Comparison of ENCODE assay signal across 14 mouse cellular contexts in the genomic region with DNA sequence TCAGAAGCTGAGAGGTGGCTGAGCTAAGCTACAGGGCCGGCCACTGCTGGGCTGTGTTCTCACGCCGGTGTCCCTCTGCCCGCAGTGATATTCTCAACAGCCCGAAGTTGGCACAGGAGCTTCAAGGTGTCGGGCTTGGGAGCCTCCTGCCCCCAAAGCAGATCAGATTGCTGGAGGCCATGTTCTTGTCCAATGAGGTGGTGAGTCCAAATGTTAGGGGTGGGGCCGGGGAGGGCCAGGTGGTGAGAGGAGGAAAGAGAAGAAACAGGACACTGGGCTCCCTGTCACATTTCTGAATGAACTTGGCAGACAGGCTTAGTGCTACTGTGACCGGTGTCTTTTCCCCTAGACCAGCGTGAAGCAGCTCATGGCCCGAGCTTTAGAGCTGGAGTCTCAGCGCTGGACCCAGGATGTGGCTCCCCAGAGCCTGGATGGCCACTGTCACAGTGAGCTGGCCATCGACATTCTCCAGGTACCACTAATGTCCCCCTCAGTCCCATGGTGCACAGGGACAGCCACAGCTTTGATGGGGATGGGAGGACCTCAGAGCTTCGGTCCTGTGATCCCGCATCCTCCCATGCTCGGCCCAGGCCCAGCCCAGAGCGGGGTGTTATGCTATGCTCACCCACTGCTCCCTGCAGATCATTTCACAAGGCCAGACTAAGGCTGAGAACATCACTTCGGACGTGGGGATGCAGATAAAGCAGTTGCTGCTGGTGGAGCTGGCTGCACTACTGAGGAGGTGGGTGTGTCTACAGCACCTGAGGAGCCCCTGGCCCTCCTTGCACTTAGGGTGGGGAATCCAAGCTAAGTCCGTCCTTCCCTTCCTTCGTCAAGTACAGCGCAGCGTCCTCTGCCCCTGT. TPM values are rescaled to one million over a fixed set of nuclear protein-coding genes. Genes with fewer than 3 reads are reported as not detected.
A peak's percentile ranks its signal among the peaks of the same experiment; 100 is the strongest.
DNase-seq lines count a peak whose midpoint lies in the region; ATAC-seq and TF ChIP-seq lines count a peak whose summit lies in the region.
"Had no signal": no experiment of that assay in that cellular context is flagged by ENCODE, and none has a peak within 500 bp of the region (broad histone marks: within the 10 kb centered on the region; RNA-seq: fewer than 3 reads in every experiment).

No protein-coding gene starts in this region.

- no peak for TF ChIP-seq POLR2A in kidney, adult 2 months (IDR thresholded peaks at IDR 0.05; ENCODE audit: low read depth, low read length)
- no peak for TF ChIP-seq POLR2A in myocyte (IDR thresholded peaks at IDR 0.05; ENCODE audit: insufficient read length, low read depth)

- H3K9me3 ChIP-seq in embryonic facial prominence, embryonic 12.5 days = no peaks in the 10 kb centered on the region
- H3K9me3 ChIP-seq: heart, embryonic 13.5 days; midbrain, embryonic 15.5 days had no signal

- H3K4me2 ChIP-seq in embryonic facial prominence, embryonic 12.5 days (replicated peaks) = peak overlapping the region; percentile 1; the same call in 1 of the 2 replicates
- peak overlapping the region; percentile 84 for H3K4me2 ChIP-seq in myocyte (ENCODE audit: low read depth)
- H3K4me2 ChIP-seq: heart, embryonic 13.5 days; hindbrain, embryonic 14.5 days; midbrain, embryonic 15.5 days had no signal

- peaks cover 30% of the 10 kb centered on the region for H3K4me1 ChIP-seq in kidney, adult 2 months (ENCODE audit: control insufficient read depth, insufficient read depth, low read length)
- peaks cover 53% of the 10 kb centered on the region for H3K4me1 ChIP-seq in embryonic facial prominence, embryonic 12.5 days

- ATAC-seq in embryonic facial prominence, embryonic 12.5 days (ENCODE audit: insufficient number of reproducible peaks, insufficient read depth, low FRiP score, low TSS enrichment) = no peak
- ATAC-seq in megakaryocyte-erythroid progenitor cell, adult 5-6 weeks (replicated peaks; ENCODE audit: low FRiP score, low TSS enrichment, poor library complexity, severe bottlenecking) = no peak
- ATAC-seq: midbrain, embryonic 15.5 days had no signal

- peaks cover 44% of the 10 kb centered on the region for H3K79me2 ChIP-seq in myocyte (ENCODE audit: control insufficient read depth, insufficient read depth)

- no peak for DNase-seq in kidney, adult 2 months
- no peak for DNase-seq in kidney, adult 11 months
- DNase-seq in gastrocnemius, postnatal 10 days = peak; percentile 9
- no peak for DNase-seq in adrenal gland, adult 18-20 months (ENCODE audit: low spot score in 2 of 2)
- DNase-seq: cerebellum, adult 11-12 months had no signal

- H3K9ac ChIP-seq in embryonic facial prominence, embryonic 12.5 days = no peak overlapping the region
- H3K9ac ChIP-seq: heart, embryonic 13.5 days; hindbrain, embryonic 14.5 days; midbrain, embryonic 15.5 days had no signal

- 49% methylated on average over 22 of the region's 22 CpGs for WGBS in kidney, adult 2 months
- 11% methylated on average over 22 of the region's 22 CpGs for WGBS in embryonic facial prominence, embryonic 12.5 days

- H3K4me3 ChIP-seq in kidney, adult 2 months (ENCODE audit: insufficient read depth, low read depth, low read length) = no peak overlapping the region; the same call in 1 of the 2 replicates
- H3K4me3 ChIP-seq in embryonic facial prominence, embryonic 12.5 days = no peak overlapping the region
- peak overlapping the region; percentile 99 for H3K4me3 ChIP-seq in myocyte
- H3K4me3 ChIP-seq: heart, embryonic 13.5 days; layer of hippocampus, adult 2 months; midbrain, embryonic 15.5 days had no signal

- no peaks in the 10 kb centered on the region; the same call in 1 of the 2 replicates for H3K36me3 ChIP-seq in kidney, adult 2 months (ENCODE audit: control insufficient read depth, insufficient read depth, low read length)
- no peaks in the 10 kb centered on the region for H3K36me3 ChIP-seq in embryonic facial prominence, embryonic 12.5 days
- peaks cover 42% of the 10 kb centered on the region for H3K36me3 ChIP-seq in myocyte (ENCODE audit: control insufficient read depth, insufficient read depth)
- H3K36me3 ChIP-seq: heart, embryonic 13.5 days; midbrain, embryonic 15.5 days had no signal

- no peak overlapping the region for H3ac ChIP-seq in myocyte (ENCODE audit: control insufficient read depth, insufficient read length)

- peak overlapping the region; percentile 67 for H3K27ac ChIP-seq in kidney, adult 2 months (ENCODE audit: insufficient read depth, low read depth, low read length)
- no peak overlapping the region for H3K27ac ChIP-seq in embryonic facial prominence, embryonic 12.5 days
- H3K27ac ChIP-seq: heart, embryonic 13.5 days; hindbrain, embryonic 14.5 days; layer of hippocampus, adult 2 months; midbrain, embryonic 15.5 days had no signal

- H3K27me3 ChIP-seq in kidney, adult 2 months (replicated peaks; ENCODE audit: control insufficient read depth, insufficient read depth, low read length) = no peaks in the 10 kb centered on the region
- H3K27me3 ChIP-seq in embryonic facial prominence, embryonic 12.5 days = peaks cover 92% of the 10 kb centered on the region
- no peaks in the 10 kb centered on the region for H3K27me3 ChIP-seq in myocyte (ENCODE audit: control insufficient read depth, insufficient read depth, insufficient read length)

- TF ChIP-seq CTCF in kidney, adult 2 months (conservative IDR thresholded peaks at IDR 0.05; ENCODE audit: insufficient read depth, insufficient read length, low read depth, low read length) = no peak

TF ChIP-seq in myocyte, 11 proteins besides CTCF, POLR2A, EP300 and RAD21:
- no peak for TF ChIP-seq POLR2AphosphoS2 (IDR thresholded peaks at IDR 0.05; ENCODE audit: insufficient read length, low read depth)
- no peak for TF ChIP-seq MYOD1 (IDR thresholded peaks at IDR 0.05; ENCODE audit: control insufficient read depth in 1 of 3, insufficient read length in 2 of 3, low read depth in 2 of 3)
- no peak for TF ChIP-seq USF1 (IDR thresholded peaks at IDR 0.05; ENCODE audit: low read depth)
- no peak for TF ChIP-seq CEBPB (IDR thresholded peaks at IDR 0.05; ENCODE audit: insufficient read depth, poor library complexity, severe bottlenecking)
- no peak for TF ChIP-seq MYOG (IDR thresholded peaks at IDR 0.05; ENCODE audit: control insufficient read depth in 1 of 3, insufficient read depth in 1 of 3, insufficient read length in 2 of 3, low read depth in 2 of 3)
- TF ChIP-seq REST (IDR thresholded peaks at IDR 0.05; ENCODE audit: insufficient read depth, insufficient read length) = no peak
- TF ChIP-seq TCF12 (IDR thresholded peaks at IDR 0.05; ENCODE audit: insufficient read depth, poor library complexity, severe bottlenecking) = no peak
- no peak for TF ChIP-seq TCF3 (IDR thresholded peaks at IDR 0.05; ENCODE audit: insufficient read length, low read depth)
- no peak for TF ChIP-seq SRF (IDR thresholded peaks at IDR 0.05; ENCODE audit: control insufficient read depth, insufficient read length, low read depth)
- no peak for TF ChIP-seq MAX (IDR thresholded peaks at IDR 0.05; ENCODE audit: low read depth)
- no peak for TF ChIP-seq E2F4 (IDR thresholded peaks at IDR 0.05; ENCODE audit: insufficient read depth)
TF ChIP-seq in myocyte: peak in this region for 0.

RNA-seq across cellular contexts. Expression of a gene that starts 5.9 kb away (rescaled TPM):
- polyA plus RNA-seq in kidney, adult 2 months (2012; rRNA removed) = 48.5 and 56.2 TPM in 2 replicates
- 6.2 and 6.3 TPM in 2 replicates for polyA plus RNA-seq in embryonic facial prominence, embryonic 12.5 days (2016; fragmentation: Nextera tagmentation; extraction: Ambion mirVana)
- total RNA-seq in gastrocnemius, postnatal 10 days (2021) = 10 to 100 TPM; 37.0 to 47.7 TPM
- polyA plus RNA-seq in myocyte (2012; fragmentation: generic; extraction: Trizol) = 169 TPM
- 163 and 178 TPM in 2 replicates for total RNA-seq in megakaryocyte-erythroid progenitor cell, adult 5-6 weeks (2014; fragmentation: Nextera tagmentation)
- total RNA-seq in megakaryocyte-erythroid progenitor cell, adult 5-6 weeks (2017) = 102 and 149 TPM in 2 replicates
- total RNA-seq in adrenal gland, adult 18-20 months (2021) = 10 to 100 TPM; 11.4 to 31.6 TPM

RNA-seq across cellular contexts. Expression of a gene that starts 31.3 kb away (rescaled TPM):
- 42.9 and 50.5 TPM in 2 replicates for polyA plus RNA-seq in kidney, adult 2 months (2012; rRNA removed)
- 8.0 and 8.9 TPM in 2 replicates for polyA plus RNA-seq in embryonic facial prominence, embryonic 12.5 days (2016; fragmentation: Nextera tagmentation; extraction: Ambion mirVana)
- 10 to 100 TPM; 20.3 to 26.0 TPM for total RNA-seq in gastrocnemius, postnatal 10 days (2021)
- 23.2 TPM for polyA plus RNA-seq in myocyte (2012; fragmentation: generic; extraction: Trizol)
- 0.27 TPM in 1 of 2 replicates, not detected in the other for total RNA-seq in megakaryocyte-erythroid progenitor cell, adult 5-6 weeks (2014; fragmentation: Nextera tagmentation)
- not detected in 2 replicates for total RNA-seq in megakaryocyte-erythroid progenitor cell, adult 5-6 weeks (2017)
- 1 to 10 TPM; 3.3 to 4.1 TPM for total RNA-seq in adrenal gland, adult 18-20 months (2021)

RNA-seq across cellular contexts. Expression of a gene that starts 37.5 kb away (rescaled TPM):
- polyA plus RNA-seq in kidney, adult 2 months (2012; rRNA removed) = 2.8 and 4.3 TPM in 2 replicates
- polyA plus RNA-seq in embryonic facial prominence, embryonic 12.5 days (2016; fragmentation: Nextera tagmentation; extraction: Ambion mirVana) = 24.4 and 28.1 TPM in 2 replicates
- total RNA-seq in gastrocnemius, postnatal 10 days (2021) = 1 to 10 TPM; 4.7 to 6.5 TPM
- polyA plus RNA-seq in myocyte (2012; fragmentation: generic; extraction: Trizol) = 1.5 TPM
- total RNA-seq in megakaryocyte-erythroid progenitor cell, adult 5-6 weeks (2014; fragmentation: Nextera tagmentation) = not detected in 2 replicates
- total RNA-seq in megakaryocyte-erythroid progenitor cell, adult 5-6 weeks (2017) = not detected in 2 replicates
- total RNA-seq in adrenal gland, adult 18-20 months (2021) = not detected
- total RNA-seq: common myeloid progenitor, adult 5-6 weeks had no signal

RNA-seq across cellular contexts. Expression of a gene that starts 41.5 kb away (rescaled TPM):
- polyA plus RNA-seq in kidney, adult 2 months (2012; rRNA removed) = 0.13 and 0.15 TPM in 2 replicates
- polyA plus RNA-seq in embryonic facial prominence, embryonic 12.5 days (2016; fragmentation: Nextera tagmentation; extraction: Ambion mirVana) = 0.60 and 1.2 TPM in 2 replicates
- total RNA-seq in gastrocnemius, postnatal 10 days (2021) = under 1 TPM in 1 of 2 experiments, not detected in 1; 0.70 TPM
- not detected for polyA plus RNA-seq in myocyte (2012; fragmentation: generic; extraction: Trizol)
- total RNA-seq in megakaryocyte-erythroid progenitor cell, adult 5-6 weeks (2014; fragmentation: Nextera tagmentation) = not detected in 2 replicates
- not detected in 2 replicates for total RNA-seq in megakaryocyte-erythroid progenitor cell, adult 5-6 weeks (2017)
- total RNA-seq in adrenal gland, adult 18-20 months (2021) = not detected
- total RNA-seq: common myeloid progenitor, adult 5-6 weeks had no signal
- polyA plus RNA-seq: neural tube, embryonic 11.5 days had no signal

Comparison
In these comparisons a context has a peak if more than half of its experiments do, and no peak if none do; other contexts are left out.
1. RNA of a gene that starts 37.5 kb away (total RNA-seq): 4.7 to 6.5 TPM in gastrocnemius, postnatal 10 days; not detected in megakaryocyte-erythroid progenitor cell, adult 5-6 weeks and not detected in adrenal gland, adult 18-20 months; every median in the first group is over 4 times any median in the second.